Mouse (Mus musculus): ENCODE data around the gene Spef2. TPM values are rescaled to one million over a fixed set of nuclear protein-coding genes. Genes with fewer than 3 reads are reported as not detected.
"Not testable (repeated sequence)": the region's sequence is repeated elsewhere in the genome, so short reads cannot be mapped to it uniquely, and the experiment has no call there.

The Spef2 gene
- polyA plus RNA-seq, 1 experiment from 2014 or later, result 0.45 TPM

- Histone ChIP-seq H3K4me1 (ENCODE audit: control insufficient read depth, insufficient read depth, low read length) (no peaks in the 10 kb centered on the region), H3K4me3 (ENCODE audit: low read length) (no peak overlapping the region), H3K27ac (ENCODE audit: low read depth, low read length) (no peak overlapping the region), H3K9me3 (ENCODE audit: control insufficient read depth, low read length) (no peaks in the 10 kb centered on the region), H3K36me3 (ENCODE audit: control insufficient read depth, insufficient read depth, low read length) (no peaks in the 10 kb centered on the region), H3K27me3 (ENCODE audit: control insufficient read depth, insufficient read depth, low read length) (no peaks in the 10 kb centered on the region), H3K9ac (ENCODE audit: low read depth, low read length) (no peak overlapping the region), H3K4me2 (replicated peaks; ENCODE audit: low read depth, low read length) (no peak overlapping the region)
- ATAC-seq (ENCODE audit: low FRiP score, low TSS enrichment), result no peak
- 80% methylated on average over 4 of the region's 4 CpGs for WGBS
Observed at GRCm38 (mm10) chr15:9683485-9683884, 65.2 kb downstream of the Spef2 start.

- H3K27me3 ChIP-seq (ENCODE audit: control insufficient read depth, insufficient read depth, low read length), result no peaks in the 10 kb centered on the region
- no peak overlapping the region for H3K4me3 ChIP-seq (ENCODE audit: low read length)
- H3K9me3 ChIP-seq (ENCODE audit: control insufficient read depth, low read length), result no peaks in the 10 kb centered on the region
- no peak for ATAC-seq (ENCODE audit: low FRiP score, low TSS enrichment)
- no peak overlapping the region for H3K4me2 ChIP-seq (replicated peaks; ENCODE audit: low read depth, low read length)
- no peak overlapping the region for H3K27ac ChIP-seq (ENCODE audit: low read depth, low read length)
- no peaks in the 10 kb centered on the region for H3K4me1 ChIP-seq (ENCODE audit: control insufficient read depth, insufficient read depth, low read length)
- no peak overlapping the region for H3K9ac ChIP-seq (ENCODE audit: low read depth, low read length)
- no peaks in the 10 kb centered on the region for H3K36me3 ChIP-seq (ENCODE audit: control insufficient read depth, insufficient read depth, low read length)
- 65% methylated on average over 9 of the region's 9 CpGs for WGBS
Observed at GRCm38 (mm10) chr15:9677343-9678036, 71.2 kb downstream of the Spef2 start.

- H3K4me3 ChIP-seq (ENCODE audit: low read length), result no peak overlapping the region
- WGBS, result 90% methylated on average over 4 of the region's 4 CpGs
- H3K9me3 ChIP-seq (ENCODE audit: control insufficient read depth, low read length), result no peaks in the 10 kb centered on the region
- ATAC-seq (ENCODE audit: low FRiP score, low TSS enrichment), result no peak
- H3K4me1 ChIP-seq (ENCODE audit: control insufficient read depth, insufficient read depth, low read length), result no peaks in the 10 kb centered on the region
- no peak overlapping the region for H3K9ac ChIP-seq (ENCODE audit: low read depth, low read length)
- H3K27ac ChIP-seq (ENCODE audit: low read depth, low read length), result no peak overlapping the region
- no peak overlapping the region for H3K4me2 ChIP-seq (replicated peaks; ENCODE audit: low read depth, low read length)
- no peaks in the 10 kb centered on the region for H3K27me3 ChIP-seq (ENCODE audit: control insufficient read depth, insufficient read depth, low read length)
- no peaks in the 10 kb centered on the region for H3K36me3 ChIP-seq (ENCODE audit: control insufficient read depth, insufficient read depth, low read length)
Observed at GRCm38 (mm10) chr15:9668575-9668974, 80.1 kb downstream of the Spef2 start.

GRCm38 (mm10) chr15:9664948-9665347, 83.7 kb downstream of the Spef2 start:
- ATAC-seq (ENCODE audit: low FRiP score, low TSS enrichment); H3K9me3 ChIP-seq (ENCODE audit: control insufficient read depth, low read length); H3K27ac ChIP-seq (ENCODE audit: low read depth, low read length); H3K4me2 ChIP-seq (replicated peaks; ENCODE audit: low read depth, low read length); H3K36me3 ChIP-seq (ENCODE audit: control insufficient read depth, insufficient read depth, low read length); H3K9ac ChIP-seq (ENCODE audit: low read depth, low read length); H3K27me3 ChIP-seq (ENCODE audit: control insufficient read depth, insufficient read depth, low read length); H3K4me1 ChIP-seq (ENCODE audit: control insufficient read depth, insufficient read depth, low read length); H3K4me3 ChIP-seq (ENCODE audit: low read length): not testable (repeated sequence)
- WGBS, result 81% methylated on average over 2 of the region's 2 CpGs

GRCm38 (mm10) chr15:9661215-9661614, 87.5 kb downstream of the Spef2 start:
- Histone ChIP-seq H3K27me3 (ENCODE audit: control insufficient read depth, insufficient read depth, low read length) (no peaks in the 10 kb centered on the region), H3K4me1 (ENCODE audit: control insufficient read depth, insufficient read depth, low read length) (no peaks in the 10 kb centered on the region), H3K9ac (ENCODE audit: low read depth, low read length) (no peak overlapping the region), H3K4me2 (replicated peaks; ENCODE audit: low read depth, low read length) (no peak overlapping the region), H3K36me3 (ENCODE audit: control insufficient read depth, insufficient read depth, low read length) (no peaks in the 10 kb centered on the region), H3K27ac (ENCODE audit: low read depth, low read length) (no peak overlapping the region), H3K9me3 (ENCODE audit: control insufficient read depth, low read length) (no peaks in the 10 kb centered on the region), H3K4me3 (ENCODE audit: low read length) (no peak overlapping the region)
- 79% methylated on average over 1 of the region's 1 CpGs for WGBS
- ATAC-seq (ENCODE audit: low FRiP score, low TSS enrichment), result no peak

- Histone ChIP-seq H3K27me3 (ENCODE audit: control insufficient read depth, insufficient read depth, low read length) (no peaks in the 10 kb centered on the region), H3K4me1 (ENCODE audit: control insufficient read depth, insufficient read depth, low read length) (no peaks in the 10 kb centered on the region), H3K9ac (ENCODE audit: low read depth, low read length) (no peak overlapping the region), H3K4me2 (replicated peaks; ENCODE audit: low read depth, low read length) (no peak overlapping the region), H3K9me3 (ENCODE audit: control insufficient read depth, low read length) (no peaks in the 10 kb centered on the region), H3K36me3 (ENCODE audit: control insufficient read depth, insufficient read depth, low read length) (no peaks in the 10 kb centered on the region), H3K27ac (ENCODE audit: low read depth, low read length) (no peak overlapping the region), H3K4me3 (ENCODE audit: low read length) (no peak overlapping the region)
- no peak for ATAC-seq (ENCODE audit: low FRiP score, low TSS enrichment)
- 87% methylated on average over 12 of the region's 12 CpGs for WGBS
Observed at GRCm38 (mm10) chr15:9634471-9634870, 114.2 kb downstream of the Spef2 start.

GRCm38 (mm10) chr15:9631657-9632056, 117.0 kb downstream of the Spef2 start:
- Histone ChIP-seq H3K4me1 (ENCODE audit: control insufficient read depth, insufficient read depth, low read length) (no peaks in the 10 kb centered on the region), H3K27ac (ENCODE audit: low read depth, low read length) (no peak overlapping the region), H3K36me3 (ENCODE audit: control insufficient read depth, insufficient read depth, low read length) (no peaks in the 10 kb centered on the region), H3K4me3 (ENCODE audit: low read length) (no peak overlapping the region), H3K9me3 (ENCODE audit: control insufficient read depth, low read length) (no peaks in the 10 kb centered on the region), H3K4me2 (replicated peaks; ENCODE audit: low read depth, low read length) (no peak overlapping the region), H3K9ac (ENCODE audit: low read depth, low read length) (no peak overlapping the region), H3K27me3 (ENCODE audit: control insufficient read depth, insufficient read depth, low read length) (no peaks in the 10 kb centered on the region)
- WGBS, result 89% methylated on average over 6 of the region's 6 CpGs
- no peak for ATAC-seq (ENCODE audit: low FRiP score, low TSS enrichment)

GRCm38 (mm10) chr15:9629660-9630059, 119.0 kb downstream of the Spef2 start:
- Histone ChIP-seq H3K27ac (ENCODE audit: low read depth, low read length) (no peak overlapping the region), H3K9me3 (ENCODE audit: control insufficient read depth, low read length) (no peaks in the 10 kb centered on the region), H3K4me3 (ENCODE audit: low read length) (no peak overlapping the region), H3K4me1 (ENCODE audit: control insufficient read depth, insufficient read depth, low read length) (no peaks in the 10 kb centered on the region), H3K4me2 (replicated peaks; ENCODE audit: low read depth, low read length) (no peak overlapping the region), H3K27me3 (ENCODE audit: control insufficient read depth, insufficient read depth, low read length) (no peaks in the 10 kb centered on the region), H3K36me3 (ENCODE audit: control insufficient read depth, insufficient read depth, low read length) (no peaks in the 10 kb centered on the region), H3K9ac (ENCODE audit: low read depth, low read length) (no peak overlapping the region)
- ATAC-seq (ENCODE audit: low FRiP score, low TSS enrichment), result no peak
- WGBS, result 71% methylated on average over 1 of the region's 1 CpGs

- H3K4me3 ChIP-seq (ENCODE audit: low read length), result no peak overlapping the region
- H3K9me3 ChIP-seq (ENCODE audit: control insufficient read depth, low read length), result no peaks in the 10 kb centered on the region
- H3K36me3 ChIP-seq (ENCODE audit: control insufficient read depth, insufficient read depth, low read length), result no peaks in the 10 kb centered on the region
- H3K27me3 ChIP-seq (ENCODE audit: control insufficient read depth, insufficient read depth, low read length), result no peaks in the 10 kb centered on the region
- no peak overlapping the region for H3K27ac ChIP-seq (ENCODE audit: low read depth, low read length)
- H3K4me2 ChIP-seq (replicated peaks; ENCODE audit: low read depth, low read length), result no peak overlapping the region
- no peak for ATAC-seq (ENCODE audit: low FRiP score, low TSS enrichment)
- no peak overlapping the region for H3K9ac ChIP-seq (ENCODE audit: low read depth, low read length)
- H3K4me1 ChIP-seq (ENCODE audit: control insufficient read depth, insufficient read depth, low read length), result no peaks in the 10 kb centered on the region
- 73% methylated on average over 2 of the region's 2 CpGs for WGBS
Observed at GRCm38 (mm10) chr15:9624619-9625018, 124.0 kb downstream of the Spef2 start.

All from kidney, embryonic 14.5 days (tissue).